Mouse (Mus musculus): Measurements from ENCODE around the gene Sphk1. TPM values are rescaled to one million over a fixed set of nuclear protein-coding genes. Genes with fewer than 3 reads are reported as not detected.

The Sphk1 gene
- polyA plus RNA-seq, 1 experiment from 2014 or later: 3.1 TPM

DNA sequence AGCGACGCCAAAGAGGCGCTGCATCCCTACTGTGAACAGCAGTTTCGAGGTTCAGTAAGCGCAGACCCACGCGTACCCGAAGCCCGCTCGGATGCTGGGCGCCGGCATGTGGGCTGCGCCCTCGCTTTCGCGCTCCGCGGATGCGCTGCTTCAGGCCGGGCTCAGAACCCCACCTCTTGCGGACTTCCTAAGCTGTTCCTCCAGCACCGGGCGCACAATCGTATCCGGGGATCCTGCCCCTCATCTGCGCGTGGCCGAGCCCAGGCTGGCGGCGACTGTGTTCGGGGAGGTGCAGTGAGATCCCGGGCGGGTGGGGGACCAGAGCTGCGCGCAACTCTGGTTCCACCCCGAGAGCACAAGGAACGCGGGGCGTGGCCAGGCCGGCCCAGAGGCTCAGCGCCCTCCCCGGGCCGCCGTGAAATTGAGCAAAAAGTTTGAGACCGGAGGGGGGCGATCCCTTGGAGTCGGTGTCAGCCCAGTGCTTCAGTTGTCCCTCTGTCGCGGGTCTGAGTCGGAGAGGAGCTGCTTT is 2.1 kb downstream of the Sphk1 start:
- Histone ChIP-seq H3K27me3 (peaks cover 74% of the 10 kb centered on the region), H3K9me3 (no peaks in the 10 kb centered on the region)
- under 1% methylated on average over 50 of the region's 50 CpGs for WGBS

GRCm38 (mm10) chr11:116533341-116534153 is 2.8 kb downstream of the Sphk1 start:
- H3K9me3 ChIP-seq: no peaks in the 10 kb centered on the region
- H3K27me3 ChIP-seq: peaks cover 71% of the 10 kb centered on the region
- peak overlapping the region; percentile 65 for H3K9ac ChIP-seq
- H3K27ac ChIP-seq: no peak overlapping the region
- under 1% methylated on average over 62 of the region's 63 CpGs for WGBS
- H3K4me1 ChIP-seq (replicated peaks): peaks cover 48% of the 10 kb centered on the region
- H3K4me3 ChIP-seq: peak overlapping the region; percentile 44
- peak; percentile 33; the same call in 1 of the 2 replicates for ATAC-seq (ENCODE audit: low FRiP score)
- H3K36me3 ChIP-seq: peaks cover 25% of the 10 kb centered on the region
- peak overlapping the region; percentile 73 for H3K4me2 ChIP-seq

More for the DNA sequence above, 2.1 kb downstream of the Sphk1 start:
- peaks cover 19% of the 10 kb centered on the region for H3K36me3 ChIP-seq
- H3K9ac ChIP-seq: peak overlapping the region; percentile 65
- peak; percentile 18; the same call in 1 of the 2 replicates for ATAC-seq (ENCODE audit: low FRiP score)
- H3K27ac ChIP-seq: no peak overlapping the region
- H3K4me3 ChIP-seq: peak overlapping the region; percentile 44
- peak overlapping the region; percentile 73 for H3K4me2 ChIP-seq
- H3K4me1 ChIP-seq (replicated peaks): peaks cover 48% of the 10 kb centered on the region

- Histone ChIP-seq H3K9me3 (no peaks in the 10 kb centered on the region), H3K27ac (no peak overlapping the region), H3K36me3 (peaks cover 33% of the 10 kb centered on the region), H3K27me3 (peaks cover 64% of the 10 kb centered on the region), H3K4me2 (peak overlapping the region; percentile 73), H3K4me3 (peak overlapping the region; percentile 44), H3K9ac (0 out of 2 replicates have a peak overlapping the region, but pooled peaks have one; percentile 65), H3K4me1 (replicated peaks) (peaks cover 48% of the 10 kb centered on the region)
- ATAC-seq (ENCODE audit: low FRiP score): peak; percentile 47; the same call in 1 of the 2 replicates
- WGBS: 18% methylated on average over 20 of the region's 20 CpGs
Observed at GRCm38 (mm10) chr11:116534154-116534865, 3.6 kb downstream of the Sphk1 start.

DNA sequence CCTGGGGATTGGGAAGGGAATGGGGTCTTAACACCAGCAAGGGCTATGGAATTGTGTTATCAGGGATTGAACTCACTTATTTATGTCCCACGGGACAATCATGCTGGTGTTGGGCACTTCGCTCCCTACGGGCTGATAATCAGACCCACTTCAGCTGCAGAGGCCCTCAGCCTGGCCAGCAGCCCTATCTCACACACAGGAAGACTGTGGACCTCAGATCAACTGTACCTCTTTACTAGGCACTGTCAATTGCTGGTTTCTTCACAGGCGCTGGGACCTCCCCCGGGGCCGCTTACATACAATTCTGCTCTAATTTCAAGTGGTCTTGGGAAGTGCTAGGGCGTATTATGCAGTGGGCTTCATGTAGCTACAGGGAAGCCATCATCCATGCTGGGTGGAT is 6.0 kb downstream of the Sphk1 start:
- no peak overlapping the region for H3K27ac ChIP-seq
- no peaks in the 10 kb centered on the region for H3K9me3 ChIP-seq
- peaks cover 56% of the 10 kb centered on the region for H3K36me3 ChIP-seq
- WGBS: 94% methylated on average over 7 of the region's 7 CpGs
- H3K4me1 ChIP-seq (replicated peaks): peaks cover 28% of the 10 kb centered on the region
- no peak overlapping the region for H3K4me2 ChIP-seq
- H3K9ac ChIP-seq: no peak overlapping the region
- H3K27me3 ChIP-seq: peaks cover 45% of the 10 kb centered on the region
- ATAC-seq (ENCODE audit: low FRiP score): no peak
- no peak overlapping the region for H3K4me3 ChIP-seq

GRCm38 (mm10) chr11:116537388-116537787 is 6.7 kb downstream of the Sphk1 start:
- peaks cover 38% of the 10 kb centered on the region for H3K27me3 ChIP-seq
- H3K9ac ChIP-seq: no peak overlapping the region
- H3K9me3 ChIP-seq: no peaks in the 10 kb centered on the region
- no peak overlapping the region for H3K4me2 ChIP-seq
- no peak for ATAC-seq (ENCODE audit: low FRiP score)
- 80% methylated on average over 5 of the region's 5 CpGs for WGBS
- peaks cover 21% of the 10 kb centered on the region for H3K4me1 ChIP-seq (replicated peaks)
- peaks cover 64% of the 10 kb centered on the region for H3K36me3 ChIP-seq
- H3K4me3 ChIP-seq: no peak overlapping the region
- no peak overlapping the region for H3K27ac ChIP-seq

- peaks cover 13% of the 10 kb centered on the region for H3K4me1 ChIP-seq (replicated peaks)
- no peak for ATAC-seq (ENCODE audit: low FRiP score)
- H3K4me3 ChIP-seq: no peak overlapping the region
- H3K27ac ChIP-seq: no peak overlapping the region
- no peaks in the 10 kb centered on the region for H3K9me3 ChIP-seq
- peaks cover 29% of the 10 kb centered on the region for H3K27me3 ChIP-seq
- no peak overlapping the region for H3K4me2 ChIP-seq
- 92% methylated on average over 12 of the region's 12 CpGs for WGBS
- no peak overlapping the region for H3K9ac ChIP-seq
- H3K36me3 ChIP-seq: peaks cover 72% of the 10 kb centered on the region
Observed at GRCm38 (mm10) chr11:116538142-116538735, 7.5 kb downstream of the Sphk1 start.

DNA sequence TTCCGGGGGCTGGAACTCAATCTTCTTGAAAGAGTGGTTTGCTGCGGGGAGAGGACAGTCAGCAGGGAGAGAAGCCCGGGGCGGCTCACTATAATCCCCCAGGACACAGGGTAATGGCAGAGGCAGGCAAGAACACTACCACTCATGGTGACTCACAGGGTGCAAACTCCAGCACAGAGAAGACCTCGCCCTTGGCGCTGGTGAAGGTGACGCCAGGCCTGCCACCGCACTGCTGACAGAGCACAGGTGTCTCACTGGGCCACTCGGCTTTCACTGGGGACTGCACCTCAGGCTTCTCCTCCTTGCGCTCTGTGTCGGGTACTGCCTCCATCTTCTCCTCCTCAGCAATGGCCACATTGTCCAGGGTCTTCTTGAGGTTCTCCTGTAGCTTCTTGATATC is 10.5 kb downstream of the Sphk1 start:
- H3K9ac ChIP-seq: no peak overlapping the region
- no peaks in the 10 kb centered on the region for H3K4me1 ChIP-seq (replicated peaks)
- WGBS: 95% methylated on average over 11 of the region's 11 CpGs
- H3K4me2 ChIP-seq: no peak overlapping the region
- ATAC-seq (ENCODE audit: low FRiP score): no peak
- H3K27ac ChIP-seq: no peak overlapping the region
- H3K4me3 ChIP-seq: no peak overlapping the region
- peaks cover 96% of the 10 kb centered on the region for H3K36me3 ChIP-seq
- no peaks in the 10 kb centered on the region for H3K9me3 ChIP-seq
- H3K27me3 ChIP-seq: 0 out of 2 replicates have a peak, but pooled peaks cover under 1% of the 10 kb centered on the region

DNA sequence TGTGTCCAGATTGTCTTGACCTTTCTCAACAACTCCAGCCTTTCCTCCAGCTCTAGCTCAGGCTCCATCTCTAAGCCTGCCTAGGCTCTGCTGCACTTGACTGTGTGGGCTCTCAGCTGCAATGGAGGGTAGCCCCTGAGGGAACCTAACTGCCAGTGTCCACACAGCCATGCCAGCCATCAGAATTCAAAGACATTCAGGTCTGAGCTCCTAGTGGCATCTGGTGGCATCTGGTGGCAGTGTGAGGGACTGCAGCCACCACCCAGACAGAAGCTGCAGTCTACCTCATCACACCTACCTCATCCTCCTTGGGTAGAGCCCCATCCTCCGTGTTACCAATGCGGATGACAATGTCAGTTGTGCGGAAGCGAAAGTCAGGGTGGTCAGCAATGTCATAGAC is 12.4 kb downstream of the Sphk1 start:
- H3K36me3 ChIP-seq: peaks cover 98% of the 10 kb centered on the region
- no peaks in the 10 kb centered on the region for H3K27me3 ChIP-seq
- ATAC-seq (ENCODE audit: low FRiP score): 0 out of 2 replicates have a peak, but pooled peaks have one; percentile 23
- H3K4me1 ChIP-seq (replicated peaks): 0 out of 2 replicates have a peak, but pooled peaks cover 9% of the 10 kb centered on the region
- no peak overlapping the region for H3K4me3 ChIP-seq
- no peak overlapping the region for H3K27ac ChIP-seq
- no peak overlapping the region for H3K9ac ChIP-seq
- 90% methylated on average over 4 of the region's 4 CpGs for WGBS
- no peak overlapping the region for H3K4me2 ChIP-seq
- H3K9me3 ChIP-seq: no peaks in the 10 kb centered on the region

DNA sequence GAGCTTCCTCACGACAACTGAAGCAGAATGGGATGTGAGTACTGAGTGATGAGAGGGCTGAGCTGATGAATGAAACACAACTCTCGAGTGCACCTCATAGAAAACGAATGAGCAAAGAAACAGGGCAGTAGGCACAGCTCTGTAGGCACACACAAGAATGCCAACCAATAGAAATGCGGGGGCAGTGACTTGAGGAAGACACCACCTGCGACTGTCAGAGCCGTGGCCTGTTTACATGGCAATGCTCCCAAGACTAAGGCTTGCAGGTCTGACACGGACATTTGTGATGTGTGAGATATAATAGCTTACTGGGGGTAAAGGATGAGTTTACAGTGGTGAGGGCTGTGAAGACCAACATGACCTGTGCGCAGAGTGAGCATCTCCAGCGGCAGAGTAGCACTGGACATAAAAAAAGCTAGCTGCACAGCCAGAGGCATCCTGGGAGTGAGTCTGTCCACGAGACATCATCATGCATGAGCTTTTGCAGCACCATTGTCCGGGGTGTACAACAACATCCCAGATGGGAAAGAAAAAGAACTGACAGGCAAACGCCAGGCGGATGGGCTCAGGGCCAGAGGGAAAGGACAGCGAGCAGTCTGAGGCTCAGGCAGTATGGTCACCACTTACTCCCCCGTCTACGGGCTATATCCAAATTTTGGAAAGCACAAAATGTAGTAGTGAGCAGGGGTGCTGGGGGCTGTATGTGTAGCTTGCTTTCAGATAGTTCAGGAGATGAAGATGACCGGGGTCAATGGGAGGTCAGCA is 16.8 kb downstream of the Sphk1 start:
- peaks cover 61% of the 10 kb centered on the region for H3K36me3 ChIP-seq
- no peak overlapping the region for H3K9ac ChIP-seq
- no peak overlapping the region for H3K4me2 ChIP-seq
- WGBS: 86% methylated on average over 17 of the region's 17 CpGs
- peaks cover 38% of the 10 kb centered on the region for H3K4me1 ChIP-seq (replicated peaks)
- ATAC-seq (ENCODE audit: low FRiP score): no peak
- no peak overlapping the region for H3K4me3 ChIP-seq
- no peak overlapping the region for H3K27ac ChIP-seq
- H3K9me3 ChIP-seq: no peaks in the 10 kb centered on the region
- H3K27me3 ChIP-seq: no peaks in the 10 kb centered on the region

GRCm38 (mm10) chr11:116548780-116549179 is 18.1 kb downstream of the Sphk1 start:
- no peaks in the 10 kb centered on the region for H3K9me3 ChIP-seq
- WGBS: 92% methylated on average over 9 of the region's 9 CpGs
- H3K9ac ChIP-seq: no peak overlapping the region
- no peak overlapping the region for H3K4me2 ChIP-seq
- no peak for ATAC-seq (ENCODE audit: low FRiP score)
- H3K36me3 ChIP-seq: peaks cover 48% of the 10 kb centered on the region
- H3K27ac ChIP-seq: no peak overlapping the region
- no peak overlapping the region for H3K4me3 ChIP-seq
- no peaks in the 10 kb centered on the region for H3K27me3 ChIP-seq
- peaks cover 49% of the 10 kb centered on the region for H3K4me1 ChIP-seq (replicated peaks)

GRCm38 (mm10) chr11:116549273-116550038 is 18.7 kb downstream of the Sphk1 start:
- Histone ChIP-seq H3K36me3 (peaks cover 41% of the 10 kb centered on the region), H3K9ac (no peak overlapping the region), H3K4me2 (no peak overlapping the region), H3K27me3 (no peaks in the 10 kb centered on the region), H3K9me3 (no peaks in the 10 kb centered on the region), H3K4me3 (no peak overlapping the region), H3K27ac (no peak overlapping the region), H3K4me1 (replicated peaks) (peaks cover 55% of the 10 kb centered on the region)
- ATAC-seq (ENCODE audit: low FRiP score): no peak
- WGBS: 86% methylated on average over 11 of the region's 11 CpGs

Measured in hindbrain, embryonic 13.5 days (tissue).